In genomic region chr1:189067204-189067960, GRCm38 (mm10) we compare ENCODE assay signal across 13 mouse cellular contexts. TPM values are rescaled to one million over a fixed set of nuclear protein-coding genes. Genes with fewer than 3 reads are reported as not detected.
DNase-seq lines count a peak whose midpoint lies in the region; ATAC-seq and TF ChIP-seq lines count a peak whose summit lies in the region.
"Had no signal": no experiment of that assay in that cellular context is flagged by ENCODE, and none has a peak within 500 bp of the region (broad histone marks: within the 10 kb centered on the region; RNA-seq: fewer than 3 reads in every experiment).

No protein-coding gene starts in this region.

- TF ChIP-seq CTCF in layer of hippocampus, adult 2 months (conservative IDR thresholded peaks at IDR 0.05): no peak
- no peak for TF ChIP-seq CTCF in midbrain, postnatal 0 days (IDR thresholded peaks at IDR 0.05)

- H3K36me3 ChIP-seq in embryonic facial prominence, embryonic 13.5 days: no peaks in the 10 kb centered on the region
- H3K36me3 ChIP-seq in embryonic facial prominence, embryonic 10.5 days (replicated peaks): no peaks in the 10 kb centered on the region
- H3K36me3 ChIP-seq in heart, embryonic 12.5 days: no peaks in the 10 kb centered on the region
- H3K36me3 ChIP-seq in midbrain, postnatal 0 days (ENCODE audit: insufficient read depth, low read length): no peaks in the 10 kb centered on the region

- H3K27ac ChIP-seq in embryonic facial prominence, embryonic 13.5 days: no peak overlapping the region
- H3K27ac ChIP-seq in embryonic facial prominence, embryonic 10.5 days (replicated peaks): no peak overlapping the region
- peak overlapping the region; percentile 5; the same call in 1 of the 2 replicates for H3K27ac ChIP-seq in layer of hippocampus, adult 2 months
- H3K27ac ChIP-seq in heart, embryonic 12.5 days (ENCODE audit: poor library complexity, severe bottlenecking): peak overlapping the region; percentile 15; the same call in 1 of the 2 replicates
- 0 out of 2 replicates have a peak overlapping the region, but pooled peaks have one; percentile 7 for H3K27ac ChIP-seq in midbrain, postnatal 0 days (ENCODE audit: low read depth, low read length)
- H3K27ac ChIP-seq: liver, embryonic 14.5 days had no signal

- WGBS in embryonic facial prominence, embryonic 13.5 days: 50% methylated on average over 16 of the region's 16 CpGs
- WGBS in embryonic facial prominence, embryonic 10.5 days: 78% methylated on average over 16 of the region's 16 CpGs
- WGBS in heart, embryonic 12.5 days: 78% methylated on average over 16 of the region's 16 CpGs
- WGBS in midbrain, postnatal 0 days: 58% methylated on average over 16 of the region's 16 CpGs

- no peak for DNase-seq in embryonic facial prominence, embryonic 10.5 days (ENCODE audit: low spot score)
- DNase-seq in layer of hippocampus, adult 2 months (ENCODE audit: low spot score in 2 of 2): no peak
- DNase-seq in layer of hippocampus, adult 9-11 months: no peak
- DNase-seq in midbrain, postnatal 0 days (ENCODE audit: low spot score): peak; percentile 65
- DNase-seq in embryo, embryonic 11 days: no peak
- no peak for DNase-seq in urinary bladder, postnatal 4 days (ENCODE audit: low spot score in 2 of 2)
- DNase-seq: cerebellum, adult 9-11 months; lung, postnatal 36 days had no signal

- H3K9ac ChIP-seq in embryonic facial prominence, embryonic 13.5 days: no peak overlapping the region
- H3K9ac ChIP-seq in heart, embryonic 12.5 days: no peak overlapping the region
- H3K9ac ChIP-seq in midbrain, postnatal 0 days (replicated peaks; ENCODE audit: low read length, poor library complexity, severe bottlenecking): no peak overlapping the region
- H3K9ac ChIP-seq: liver, embryonic 14.5 days had no signal

- H3K4me1 ChIP-seq in embryonic facial prominence, embryonic 13.5 days: 0 out of 2 replicates have a peak, but pooled peaks cover 6% of the 10 kb centered on the region
- no peaks in the 10 kb centered on the region for H3K4me1 ChIP-seq in embryonic facial prominence, embryonic 10.5 days
- H3K4me1 ChIP-seq in heart, embryonic 12.5 days (replicated peaks): peaks cover 17% of the 10 kb centered on the region
- peaks cover 7% of the 10 kb centered on the region; the same call in 1 of the 2 replicates for H3K4me1 ChIP-seq in midbrain, postnatal 0 days (ENCODE audit: insufficient read depth, low read length)

- H3K4me3 ChIP-seq in embryonic facial prominence, embryonic 13.5 days: no peak overlapping the region
- H3K4me3 ChIP-seq in embryonic facial prominence, embryonic 10.5 days: no peak overlapping the region
- H3K4me3 ChIP-seq in layer of hippocampus, adult 2 months: peak overlapping the region; percentile 19; the same call in 1 of the 2 replicates
- no peak overlapping the region for H3K4me3 ChIP-seq in heart, embryonic 12.5 days
- no peak overlapping the region for H3K4me3 ChIP-seq in midbrain, postnatal 0 days (ENCODE audit: low read depth, low read length)
- H3K4me3 ChIP-seq: myocyte had no signal

- no peak for ATAC-seq in embryonic facial prominence, embryonic 13.5 days (ENCODE audit: insufficient number of reproducible peaks, insufficient read depth, low FRiP score, low TSS enrichment, low read depth)
- ATAC-seq in heart, embryonic 12.5 days (ENCODE audit: insufficient number of reproducible peaks, low FRiP score): no peak
- no peak for ATAC-seq in midbrain, postnatal 0 days (ENCODE audit: low FRiP score)
- ATAC-seq: intestine, postnatal 0 days had no signal

- peak overlapping the region; percentile 0; the same call in 1 of the 2 replicates for H3K4me2 ChIP-seq in embryonic facial prominence, embryonic 13.5 days
- H3K4me2 ChIP-seq in heart, embryonic 12.5 days: no peak overlapping the region
- no peak overlapping the region for H3K4me2 ChIP-seq in midbrain, postnatal 0 days (ENCODE audit: low read depth, low read length, poor library complexity, severe bottlenecking)

- H3K27me3 ChIP-seq in embryonic facial prominence, embryonic 13.5 days: no peaks in the 10 kb centered on the region
- H3K27me3 ChIP-seq in embryonic facial prominence, embryonic 10.5 days (replicated peaks; ENCODE audit: low read depth, poor library complexity, severe bottlenecking): no peaks in the 10 kb centered on the region
- H3K27me3 ChIP-seq in heart, embryonic 12.5 days (replicated peaks): no peaks in the 10 kb centered on the region
- H3K27me3 ChIP-seq in midbrain, postnatal 0 days (ENCODE audit: insufficient read depth, low read length): no peaks in the 10 kb centered on the region

- no peaks in the 10 kb centered on the region for H3K9me3 ChIP-seq in embryonic facial prominence, embryonic 13.5 days
- no peaks in the 10 kb centered on the region for H3K9me3 ChIP-seq in embryonic facial prominence, embryonic 10.5 days
- no peaks in the 10 kb centered on the region for H3K9me3 ChIP-seq in heart, embryonic 12.5 days (replicated peaks)
- no peaks in the 10 kb centered on the region for H3K9me3 ChIP-seq in midbrain, postnatal 0 days (ENCODE audit: low read length)

RNA-seq across cellular contexts. Expression of gene Kctd3, which starts 59.7 kb away (rescaled TPM):
- 34.6 and 34.9 TPM in 2 replicates for polyA plus RNA-seq in embryonic facial prominence, embryonic 13.5 days (2015; fragmentation: Nextera tagmentation; extraction: Ambion mirVana)
- 28.1 and 31.0 TPM in 2 replicates for polyA plus RNA-seq in embryonic facial prominence, embryonic 10.5 days (2016; fragmentation: Nextera tagmentation; extraction: Ambion mirVana)
- total RNA-seq in layer of hippocampus, adult 2 months (2021): 10 to 100 TPM; 83.9 to 84.8 TPM
- polyA plus RNA-seq in heart, embryonic 12.5 days (2016; fragmentation: Nextera tagmentation; extraction: Ambion mirVana): 28.0 and 28.7 TPM in 2 replicates
- total RNA-seq in midbrain, postnatal 0 days (2014; rRNA removed): 86.8 and 90.4 TPM in 2 replicates
- 47.4 and 47.7 TPM in 2 replicates for polyA plus RNA-seq in midbrain, postnatal 0 days (2015; fragmentation: Nextera tagmentation; extraction: Ambion mirVana)

Comparison
In these comparisons a context has a peak if more than half of its experiments do, and no peak if none do; other contexts are left out.
1. H3K27ac ChIP-seq: peak in layer of hippocampus, adult 2 months (single experiment), heart, embryonic 12.5 days (single experiment) and midbrain, postnatal 0 days (single experiment); none in embryonic facial prominence, embryonic 13.5 days (single experiment) and embryonic facial prominence, embryonic 10.5 days (single experiment).